Mouse (Mus musculus) liver, postnatal 0 days (tissue): ENCODE results near the gene Gm10490. TPM values are rescaled to one million over a fixed set of nuclear protein-coding genes. Genes with fewer than 3 reads are reported as not detected.

Source experiments
- ATAC-seq: fragments of 200-750 bp; cut with Nextera tagmentation; 2 replicates; pipeline ENCODE4 v1.8.0; 2017; ENCODE audit warnings: mild to moderate bottlenecking, moderate library complexity
- DNase-seq: peaks from one replicate; pipeline ENCODE4 v3.0.0-alpha.2; 2016
- H3K27ac ChIP-seq: fragments of 300-500 bp; sonication (generic); 2 replicates; pipeline ENCODE4 v1.5.1; 2014; ENCODE audit warnings: antibody characterized with exemption, moderate library complexity, mild to moderate bottlenecking, low read depth
- H3K27me3 ChIP-seq: fragments of 300-500 bp; sonication (generic); 2 replicates; pipeline ENCODE4 v1.6.1; 2014; ENCODE audit warnings: low read length, control low read depth, mixed read lengths; ENCODE audit not compliant: insufficient read depth
- H3K36me3 ChIP-seq: fragments of 300-500 bp; sonication (generic); replicated peaks from 2 replicates; pipeline ENCODE4 v1.6.1; 2014; ENCODE audit warnings: mild to moderate bottlenecking, control low read depth, low read length, moderate library complexity, mixed read lengths; ENCODE audit not compliant: insufficient read depth
- H3K4me1 ChIP-seq: fragments of 300-500 bp; sonication (generic); 2 replicates; pipeline ENCODE4 v1.6.1; 2014; ENCODE audit warnings: antibody characterized with exemption, mild to moderate bottlenecking, control low read depth; ENCODE audit not compliant: insufficient read depth
- H3K4me2 ChIP-seq: fragments of 300-500 bp; sonication (generic); 2 replicates; pipeline ENCODE4 v1.6.1; 2014; ENCODE audit warnings: low read depth, mild to moderate bottlenecking, low read length, moderate library complexity, mixed read lengths
- H3K4me3 ChIP-seq: fragments of 300-500 bp; sonication (generic); 2 replicates; pipeline ENCODE4 v1.5.1; 2014; ENCODE audit warnings: low read depth, low read length
- H3K9ac ChIP-seq: fragments of 300-500 bp; sonication (generic); replicated peaks from 2 replicates; pipeline ENCODE4 v1.6.1; 2014; ENCODE audit warnings: mild to moderate bottlenecking, moderate library complexity
- H3K9me3 ChIP-seq: fragments of 300-500 bp; sonication (generic); 2 replicates; pipeline ENCODE4 v1.6.1; 2016; ENCODE audit warnings: mild to moderate bottlenecking, control low read depth, low read length, mixed read lengths
- CTCF ChIP-seq: sonication (generic); IDR thresholded peaks from 2 replicates; pipeline ENCODE4 v1.5.1; 2016; ENCODE audit warnings: antibody characterized with exemption, low read depth
- EP300 ChIP-seq: IDR thresholded peaks from 2 replicates; pipeline ENCODE4 v1.6.1; 2016; ENCODE audit warnings: antibody characterized with exemption, low read depth, mild to moderate bottlenecking
- WGBS: fragments of 180-500 bp; shearing (Covaris S2); extraction: QIAGEN DNeasy Blood & Tissue Kit; methylation state at CpG from one replicate; pipeline ENCODE4 v1.1.7; 2014; ENCODE audit not compliant: insufficient replicate concordance; 5-methylcytosine and 5-hydroxymethylcytosine counted together
- polyA plus RNA-seq: library from polyadenylated mRNA; unstranded; fragments of >200 nt; fragmentation: Nextera tagmentation; extraction: Ambion mirVana; gene quantifications from 2 replicates; pipeline ENCODE4 v1.2.1, GENCODE M21; 2015

Gm10490 gene
- polyA plus RNA-seq, 1 experiment from 2014 or later, result not detected

DNA sequence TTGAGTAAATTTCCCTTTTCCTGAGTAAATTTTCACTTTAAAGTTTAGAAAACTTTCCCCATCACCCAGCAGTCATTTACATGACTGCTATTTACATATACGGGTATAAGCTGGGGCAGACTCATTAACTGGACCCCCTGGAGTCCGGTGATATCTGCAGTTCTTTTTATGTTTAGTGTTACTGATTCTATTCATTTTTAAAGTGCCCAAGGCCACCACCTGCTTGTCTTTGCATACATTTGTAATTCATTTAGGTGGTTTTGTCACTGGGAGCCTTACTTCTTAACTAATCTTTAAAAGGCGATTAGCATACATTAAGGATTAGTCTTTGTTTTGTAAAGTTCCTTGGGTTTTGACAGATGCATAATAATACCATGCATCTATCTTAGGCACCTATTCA is 39.5 kb upstream of the Gm10490 start:
- peaks cover 47% of the 10 kb centered on the region for H3K36me3 ChIP-seq
- ATAC-seq (no peak), DNase-seq (no peak)
- H3K4me3 ChIP-seq, result no peak overlapping the region
- H3K27me3 ChIP-seq, result no peaks in the 10 kb centered on the region
- WGBS, result 63% methylated on average over 3 of the region's 3 CpGs
- 0 out of 2 replicates have a peak, but pooled peaks cover 5% of the 10 kb centered on the region for H3K4me1 ChIP-seq
- TF ChIP-seq EP300, result no peak
- no peak for TF ChIP-seq CTCF
- no peak overlapping the region for H3K4me2 ChIP-seq
- H3K9me3 ChIP-seq, result no peaks in the 10 kb centered on the region
- H3K9ac ChIP-seq, result no peak overlapping the region
- H3K27ac ChIP-seq, result no peak overlapping the region

DNA sequence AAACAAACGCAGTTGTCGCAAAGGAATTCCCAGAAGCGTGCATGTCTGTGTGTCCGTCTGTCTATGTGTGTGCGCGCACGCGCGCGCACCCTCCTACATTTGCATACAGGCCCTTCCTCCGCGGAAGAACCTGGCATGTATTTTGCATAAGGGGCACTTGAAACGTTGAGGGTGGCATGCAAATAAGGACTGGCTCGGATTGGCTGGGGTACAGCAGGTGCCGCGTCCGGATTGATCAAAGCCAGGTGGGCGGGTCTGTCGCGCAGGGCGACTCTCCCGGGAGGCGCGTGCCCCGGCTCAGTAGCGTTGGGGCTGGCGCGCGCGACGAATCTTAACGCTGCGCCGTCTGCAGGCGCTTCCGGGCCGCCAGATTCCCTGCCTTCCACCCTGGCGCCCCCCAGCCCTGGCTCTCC is 31.3 kb upstream of the Gm10490 start, which contains the start of gene Pim2:
Gene Pim2 (plus strand): TSS at position 256 of the 413 bp plus-strand sequence.
- Histone ChIP-seq H3K27ac (no peak within 1 kb of the TSS), H3K4me1 (peaks cover 5% of the 10 kb centered on the region; the same call in 1 of the 2 replicates), H3K9me3 (no peaks in the 10 kb centered on the region), H3K9ac (peak within 1 kb of the TSS; percentile 55), H3K36me3 (peaks cover 15% of the 10 kb centered on the region), H3K27me3 (no peaks in the 10 kb centered on the region), H3K4me3 (peak within 1 kb of the TSS; percentile 52), H3K4me2 (peak within 1 kb of the TSS; percentile 84)
- TF ChIP-seq CTCF (no peak), EP300 (no peak)
- ATAC-seq (peak; percentile 96), DNase-seq (peak; percentile 85)
- WGBS, result 18% methylated on average over 38 of the region's 38 CpGs

DNA sequence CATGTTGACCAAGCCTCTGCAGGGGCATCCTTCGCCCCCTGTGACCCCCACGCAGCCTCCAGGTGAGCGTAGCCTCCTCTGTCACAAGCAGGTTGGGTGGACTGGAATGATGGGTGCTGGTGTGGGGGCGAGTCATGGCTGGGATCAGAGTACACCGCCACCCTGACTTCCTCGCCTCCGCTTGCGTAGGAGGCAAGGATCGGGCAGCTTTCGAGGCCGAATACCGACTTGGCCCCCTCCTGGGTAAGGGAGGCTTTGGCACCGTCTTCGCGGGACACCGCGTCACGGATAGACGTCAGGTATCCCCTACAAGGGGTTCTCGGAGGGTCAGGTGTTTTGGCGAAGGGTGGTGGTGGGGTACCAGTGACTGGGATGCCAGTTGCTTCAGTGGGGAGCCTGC is 30.8 kb upstream of the Gm10490 start:
- no peak for DNase-seq
- Histone ChIP-seq H3K9me3 (no peaks in the 10 kb centered on the region), H3K4me1 (peaks cover 5% of the 10 kb centered on the region; the same call in 1 of the 2 replicates), H3K9ac (peak overlapping the region; percentile 55), H3K36me3 (peaks cover 10% of the 10 kb centered on the region), H3K4me2 (peak overlapping the region; percentile 84), H3K27me3 (no peaks in the 10 kb centered on the region), H3K27ac (no peak overlapping the region), H3K4me3 (peak overlapping the region; percentile 52)
- peak; percentile 4; the same call in 1 of the 2 replicates for ATAC-seq
- TF ChIP-seq CTCF (no peak), EP300 (no peak)
- WGBS, result 22% methylated on average over 21 of the region's 21 CpGs

DNA sequence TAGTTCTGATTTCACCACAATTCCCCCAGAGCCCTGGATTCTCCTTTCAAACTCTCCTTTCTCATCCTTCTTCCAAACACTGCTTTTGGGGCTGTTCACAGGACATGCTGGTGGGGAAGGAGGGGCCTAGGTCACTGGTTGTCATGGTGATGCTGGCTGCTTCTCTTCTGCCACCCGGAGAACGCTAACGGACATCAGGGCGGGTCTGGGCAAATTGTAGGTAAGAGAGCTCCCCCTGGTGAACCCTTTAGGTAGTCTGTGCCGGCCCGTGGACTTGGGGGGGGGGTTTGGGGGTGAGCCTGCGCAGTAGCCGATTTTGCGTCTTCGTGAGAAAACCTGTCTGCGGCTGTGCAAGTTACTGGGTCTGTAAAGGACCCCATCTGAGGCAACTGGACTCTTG is 29.5 kb upstream of the Gm10490 start:
- no peaks in the 10 kb centered on the region for H3K9me3 ChIP-seq
- ATAC-seq, result no peak
- no peaks in the 10 kb centered on the region for H3K27me3 ChIP-seq
- no peak overlapping the region for H3K9ac ChIP-seq
- H3K36me3 ChIP-seq, result no peaks in the 10 kb centered on the region
- H3K4me2 ChIP-seq, result peak overlapping the region; percentile 84; the same call in 1 of the 2 replicates
- no peak overlapping the region for H3K4me3 ChIP-seq
- H3K4me1 ChIP-seq, result peaks cover 7% of the 10 kb centered on the region
- peak; percentile 65 for DNase-seq
- no peak for TF ChIP-seq EP300
- peak; percentile 62 for TF ChIP-seq CTCF
- H3K27ac ChIP-seq, result no peak overlapping the region
- WGBS, result 7% methylated on average over 11 of the region's 11 CpGs

DNA sequence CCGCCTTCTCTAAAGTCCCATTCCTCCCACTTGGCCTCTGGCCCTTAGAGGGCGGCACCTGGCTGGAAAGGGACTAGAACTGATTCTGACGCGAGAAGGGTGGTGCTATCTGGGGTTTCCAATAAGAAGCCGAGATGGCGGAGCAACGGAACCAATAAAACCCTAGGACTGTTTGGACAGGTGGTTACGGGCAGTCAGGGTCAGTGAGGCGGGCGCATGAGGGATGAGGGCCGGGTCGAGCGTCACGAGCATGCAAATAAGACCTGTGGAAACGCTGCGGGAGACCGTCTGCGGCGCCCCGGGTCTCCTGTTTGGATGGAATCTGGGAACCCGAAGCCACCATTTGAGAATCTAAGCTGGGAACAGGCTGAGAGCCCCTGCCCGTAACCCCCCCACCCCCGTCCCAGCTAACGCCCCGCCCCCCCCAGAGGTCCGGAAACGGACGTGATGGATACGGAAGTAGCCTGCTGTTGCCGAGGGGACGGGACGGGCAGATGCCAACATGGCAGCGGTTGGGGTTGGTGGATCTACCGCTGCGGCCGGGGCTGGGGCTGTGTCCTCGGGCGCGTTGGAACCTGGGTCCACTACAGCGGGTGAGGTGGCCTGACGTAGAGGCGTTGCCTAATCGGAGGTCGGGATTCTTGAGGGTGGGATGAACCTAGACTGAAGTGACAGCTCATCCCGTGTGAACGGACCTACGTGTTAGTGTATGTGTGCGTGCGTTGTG is 25.3 kb upstream of the Gm10490 start, which contains the start of gene Slc35a2:
Gene Slc35a2 (plus strand): TSS at position 188 of the 727 bp plus-strand sequence.
- 12% methylated on average over 49 of the region's 49 CpGs for WGBS
- Histone ChIP-seq H3K4me1 (peaks cover 8% of the 10 kb centered on the region), H3K9me3 (no peaks in the 10 kb centered on the region), H3K4me2 (peak within 1 kb of the TSS; percentile 75), H3K36me3 (no peaks in the 10 kb centered on the region), H3K27me3 (no peaks in the 10 kb centered on the region), H3K9ac (peak within 1 kb of the TSS; percentile 64), H3K4me3 (peak within 1 kb of the TSS; percentile 60), H3K27ac (peak within 1 kb of the TSS; percentile 75)
- ATAC-seq (peak; percentile 98), DNase-seq (peak; percentile 80)
- TF ChIP-seq EP300 (no peak), CTCF (peak; percentile 41)

DNA sequence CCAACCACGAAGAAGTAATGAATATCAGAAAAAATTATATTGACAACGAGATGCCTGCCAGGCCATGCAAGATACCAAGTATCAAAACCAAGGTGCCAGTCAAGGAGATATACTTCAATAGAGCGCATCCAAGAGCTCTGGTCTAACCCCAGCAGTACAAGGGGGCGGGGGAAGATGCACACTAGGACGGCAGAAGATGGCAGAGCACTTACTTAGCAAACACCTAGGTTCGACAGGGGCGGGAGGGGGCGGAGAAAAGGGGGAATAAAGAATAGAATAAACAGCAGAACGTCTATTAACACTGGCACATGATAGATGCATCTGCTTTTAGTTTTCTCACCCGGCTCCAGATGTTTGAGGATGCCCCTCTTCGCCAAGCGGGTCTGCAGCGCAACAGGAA is 11.1 kb upstream of the Gm10490 start:
- DNase-seq (no peak), ATAC-seq (no peak)
- peaks cover 3% of the 10 kb centered on the region for H3K4me1 ChIP-seq
- peak overlapping the region; percentile 74 for H3K4me2 ChIP-seq
- peak overlapping the region; percentile 87 for H3K27ac ChIP-seq
- H3K27me3 ChIP-seq, result no peaks in the 10 kb centered on the region
- peak overlapping the region; percentile 69 for H3K4me3 ChIP-seq
- TF ChIP-seq CTCF (no peak), EP300 (no peak)
- 22% methylated on average over 13 of the region's 13 CpGs for WGBS
- H3K9ac ChIP-seq, result peak overlapping the region; percentile 66
- H3K9me3 ChIP-seq, result no peaks in the 10 kb centered on the region
- no peaks in the 10 kb centered on the region; the same call in none of the 2 replicates for H3K36me3 ChIP-seq
